Mouse (Mus musculus): ENCODE data around the gene Ak2. TPM values are rescaled to one million over a fixed set of nuclear protein-coding genes. Genes with fewer than 3 reads are reported as not detected.
A peak's percentile ranks its signal among the peaks of the same experiment; 100 is the strongest.

Gene Ak2
- 139 and 147 TPM in 2 replicates for polyA plus RNA-seq (2014; fragmentation: Nextera tagmentation; extraction: Ambion mirVana)

DNA sequence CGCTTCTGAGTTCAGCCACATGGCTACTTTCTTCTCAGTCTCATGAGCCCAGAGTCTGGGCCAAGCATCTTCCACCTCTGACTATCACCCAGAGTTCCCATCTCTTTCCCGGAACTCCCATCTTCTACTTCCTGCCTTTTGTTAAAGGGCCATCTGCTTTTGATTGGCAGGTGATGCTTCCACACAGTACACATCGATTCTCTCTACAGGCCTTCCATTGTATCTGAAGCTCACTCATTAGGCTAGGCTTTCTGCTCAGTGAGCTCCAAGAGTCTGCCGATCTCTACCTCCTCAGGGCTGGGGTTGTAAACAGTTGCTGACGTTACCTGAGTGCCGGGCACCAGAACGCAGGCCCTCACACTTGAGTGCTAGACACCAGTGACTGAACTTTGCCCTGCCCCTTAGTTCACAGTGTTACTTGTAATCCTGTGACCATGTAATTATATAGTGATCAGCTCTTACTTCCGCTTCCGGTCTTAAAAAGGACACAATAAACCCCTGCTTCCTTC lies at the start of gene Ak2:
Ak2 (plus strand) TSS at position 459 of the 509 bp plus-strand sequence.
- H3K9me3 ChIP-seq (replicated peaks; ENCODE audit: control insufficient read depth, low read length) = no peaks in the 10 kb centered on the region
- peaks cover 20% of the 10 kb centered on the region for H3K4me1 ChIP-seq (ENCODE audit: control insufficient read depth, insufficient read depth, low read length)
- peak within 1 kb of the TSS; percentile 17; the same call in 1 of the 2 replicates for H3K9ac ChIP-seq (ENCODE audit: low read depth, low read length)
- ATAC-seq (replicated peaks; ENCODE audit: insufficient number of reproducible peaks, low FRiP score, low TSS enrichment) = no peak
- WGBS (ENCODE audit: insufficient replicate concordance) = 91% methylated on average over 9 of the region's 9 CpGs
- no peak within 1 kb of the TSS for H3K27ac ChIP-seq (ENCODE audit: low read depth, low read length)
- H3K4me3 ChIP-seq (ENCODE audit: low read depth, low read length) = no peak within 1 kb of the TSS
- no peaks in the 10 kb centered on the region for H3K36me3 ChIP-seq (ENCODE audit: control insufficient read depth, insufficient read depth, low read length)
- H3K27me3 ChIP-seq (ENCODE audit: control insufficient read depth, insufficient read depth, low read length) = no peaks in the 10 kb centered on the region
- H3K4me2 ChIP-seq = peak within 1 kb of the TSS; percentile 11; the same call in 1 of the 2 replicates

DNA sequence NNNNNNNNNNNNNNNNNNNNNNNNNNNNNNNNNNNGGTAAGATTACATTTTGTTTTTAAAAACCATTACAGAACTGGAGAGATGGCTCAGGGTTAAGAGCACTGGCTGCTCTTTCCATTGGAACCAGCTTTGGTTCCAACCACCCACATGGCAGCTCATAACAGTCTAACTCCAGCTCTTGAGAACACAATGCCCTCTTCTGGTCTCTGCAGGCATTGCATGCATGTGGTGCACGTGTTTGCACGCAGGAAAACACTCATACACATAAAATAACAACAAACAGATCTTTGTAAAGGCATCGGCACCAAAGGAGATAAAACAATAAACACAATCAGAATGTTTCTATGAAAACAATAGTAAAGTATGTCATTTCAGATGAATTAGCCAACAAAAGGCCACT lies 49.4 kb upstream of the Ak2 start:
- Histone ChIP-seq H3K4me3 (ENCODE audit: low read depth, low read length) (no peak overlapping the region), H3K36me3 (ENCODE audit: control insufficient read depth, insufficient read depth, low read length) (no peaks in the 10 kb centered on the region), H3K9ac (ENCODE audit: low read depth, low read length) (no peak overlapping the region), H3K27me3 (ENCODE audit: control insufficient read depth, insufficient read depth, low read length) (no peaks in the 10 kb centered on the region), H3K4me1 (ENCODE audit: control insufficient read depth, insufficient read depth, low read length) (no peaks in the 10 kb centered on the region), H3K9me3 (replicated peaks; ENCODE audit: control insufficient read depth, low read length) (no peaks in the 10 kb centered on the region), H3K27ac (ENCODE audit: low read depth, low read length) (no peak overlapping the region), H3K4me2 (no peak overlapping the region)
- ATAC-seq (replicated peaks; ENCODE audit: insufficient number of reproducible peaks, low FRiP score, low TSS enrichment) = no peak
- WGBS (ENCODE audit: insufficient replicate concordance) = 61% methylated on average over 3 of the region's 3 CpGs

GRCm38 (mm10) chr4:128946736-128947135 lies 45.0 kb upstream of the Ak2 start:
- Histone ChIP-seq H3K27ac (ENCODE audit: low read depth, low read length) (no peak overlapping the region), H3K4me1 (ENCODE audit: control insufficient read depth, insufficient read depth, low read length) (no peaks in the 10 kb centered on the region), H3K9ac (ENCODE audit: low read depth, low read length) (no peak overlapping the region), H3K9me3 (replicated peaks; ENCODE audit: control insufficient read depth, low read length) (no peaks in the 10 kb centered on the region), H3K27me3 (ENCODE audit: control insufficient read depth, insufficient read depth, low read length) (no peaks in the 10 kb centered on the region), H3K36me3 (ENCODE audit: control insufficient read depth, insufficient read depth, low read length) (no peaks in the 10 kb centered on the region), H3K4me3 (ENCODE audit: low read depth, low read length) (no peak overlapping the region), H3K4me2 (no peak overlapping the region)
- ATAC-seq (replicated peaks; ENCODE audit: insufficient number of reproducible peaks, low FRiP score, low TSS enrichment) = no peak
- WGBS (ENCODE audit: insufficient replicate concordance) = 74% methylated on average over 9 of the region's 9 CpGs

DNA sequence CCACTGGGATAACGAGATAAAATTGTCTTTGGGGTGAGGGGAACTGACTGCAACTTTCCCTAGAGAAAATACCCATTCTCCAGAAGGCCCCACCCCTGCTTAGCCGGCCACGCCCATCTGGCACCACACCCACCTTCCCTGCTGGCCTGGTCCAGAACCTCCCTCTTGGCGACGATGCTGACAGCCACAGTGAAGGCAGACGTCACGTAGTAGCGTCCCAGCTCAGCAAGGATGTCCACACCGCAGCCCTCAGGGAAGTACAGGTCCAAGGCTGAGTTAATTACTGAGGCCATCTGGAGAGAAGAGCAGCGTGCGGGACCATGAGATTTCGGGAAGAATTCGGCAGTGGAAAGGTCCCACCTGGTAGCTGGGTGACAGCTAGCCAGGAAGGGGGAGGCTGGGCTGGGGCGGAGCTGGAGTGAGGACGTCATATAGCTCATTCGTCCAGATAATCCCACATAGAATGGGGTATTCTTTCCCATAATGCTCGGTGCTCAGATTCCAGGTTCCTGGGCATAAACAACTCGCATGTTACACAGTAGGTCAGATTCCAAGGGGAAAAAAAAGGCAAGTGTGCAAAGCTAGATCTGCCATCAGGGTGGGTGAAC lies 44.3 kb upstream of the Ak2 start:
- Histone ChIP-seq H3K27ac (ENCODE audit: low read depth, low read length) (no peak overlapping the region), H3K9me3 (replicated peaks; ENCODE audit: control insufficient read depth, low read length) (no peaks in the 10 kb centered on the region), H3K36me3 (ENCODE audit: control insufficient read depth, insufficient read depth, low read length) (no peaks in the 10 kb centered on the region), H3K4me2 (peak overlapping the region; percentile 21; the same call in 1 of the 2 replicates), H3K9ac (ENCODE audit: low read depth, low read length) (no peak overlapping the region), H3K4me3 (ENCODE audit: low read depth, low read length) (no peak overlapping the region), H3K27me3 (ENCODE audit: control insufficient read depth, insufficient read depth, low read length) (no peaks in the 10 kb centered on the region), H3K4me1 (ENCODE audit: control insufficient read depth, insufficient read depth, low read length) (no peaks in the 10 kb centered on the region)
- 15% methylated on average over 18 of the region's 18 CpGs for WGBS (ENCODE audit: insufficient replicate concordance)
- ATAC-seq (replicated peaks; ENCODE audit: insufficient number of reproducible peaks, low FRiP score, low TSS enrichment) = no peak

DNA sequence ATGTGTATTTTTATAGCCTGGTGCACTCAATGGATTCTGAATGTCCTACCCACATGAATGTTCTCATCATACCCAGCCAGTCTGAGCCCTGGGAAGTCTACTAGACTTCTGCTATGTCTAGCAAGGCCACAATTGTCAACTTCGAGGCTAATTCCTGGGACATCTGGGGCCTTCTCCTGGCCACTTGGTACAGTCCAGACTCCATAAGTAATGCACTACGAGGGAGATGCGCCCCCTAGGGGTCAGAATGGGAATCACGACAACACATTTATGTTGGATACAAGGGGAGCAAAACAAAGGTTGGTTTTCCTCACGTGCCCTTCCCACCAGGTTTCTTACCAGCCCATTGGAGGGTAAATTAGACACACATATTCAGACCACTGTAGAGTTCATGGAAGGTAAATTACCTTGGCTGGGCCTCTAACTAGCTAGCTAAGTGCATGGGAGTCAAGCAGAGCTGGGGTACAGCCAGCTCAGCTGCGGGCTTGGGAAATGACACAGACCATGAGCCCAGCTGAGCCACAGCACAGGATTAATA lies 43.6 kb upstream of the Ak2 start:
- H3K27ac ChIP-seq (ENCODE audit: low read depth, low read length) = no peak overlapping the region
- H3K36me3 ChIP-seq (ENCODE audit: control insufficient read depth, insufficient read depth, low read length) = no peaks in the 10 kb centered on the region
- no peak overlapping the region for H3K4me2 ChIP-seq
- 31% methylated on average over 6 of the region's 6 CpGs for WGBS (ENCODE audit: insufficient replicate concordance)
- H3K9me3 ChIP-seq (replicated peaks; ENCODE audit: control insufficient read depth, low read length) = no peaks in the 10 kb centered on the region
- ATAC-seq (replicated peaks; ENCODE audit: insufficient number of reproducible peaks, low FRiP score, low TSS enrichment) = no peak
- H3K27me3 ChIP-seq (ENCODE audit: control insufficient read depth, insufficient read depth, low read length) = no peaks in the 10 kb centered on the region
- H3K9ac ChIP-seq (ENCODE audit: low read depth, low read length) = no peak overlapping the region
- H3K4me3 ChIP-seq (ENCODE audit: low read depth, low read length) = no peak overlapping the region
- H3K4me1 ChIP-seq (ENCODE audit: control insufficient read depth, insufficient read depth, low read length) = no peaks in the 10 kb centered on the region

- H3K4me1 ChIP-seq (ENCODE audit: control insufficient read depth, insufficient read depth, low read length) = no peaks in the 10 kb centered on the region
- 28% methylated on average over 15 of the region's 15 CpGs for WGBS (ENCODE audit: insufficient replicate concordance)
- H3K27ac ChIP-seq (ENCODE audit: low read depth, low read length) = no peak overlapping the region
- no peak overlapping the region for H3K4me2 ChIP-seq
- ATAC-seq (replicated peaks; ENCODE audit: insufficient number of reproducible peaks, low FRiP score, low TSS enrichment) = no peak; the same call in 1 of the 2 replicates
- no peaks in the 10 kb centered on the region for H3K9me3 ChIP-seq (replicated peaks; ENCODE audit: control insufficient read depth, low read length)
- H3K27me3 ChIP-seq (ENCODE audit: control insufficient read depth, insufficient read depth, low read length) = no peaks in the 10 kb centered on the region
- H3K9ac ChIP-seq (ENCODE audit: low read depth, low read length) = no peak overlapping the region
- no peak overlapping the region for H3K4me3 ChIP-seq (ENCODE audit: low read depth, low read length)
- H3K36me3 ChIP-seq (ENCODE audit: control insufficient read depth, insufficient read depth, low read length) = no peaks in the 10 kb centered on the region
These were observed 42.2 kb upstream of the Ak2 start for GRCm38 (mm10) chr4:128949470-128950005.

GRCm38 (mm10) chr4:128950461-128950860 lies 41.3 kb upstream of the Ak2 start:
- H3K9ac ChIP-seq (ENCODE audit: low read depth, low read length) = no peak overlapping the region
- no peaks in the 10 kb centered on the region for H3K4me1 ChIP-seq (ENCODE audit: control insufficient read depth, insufficient read depth, low read length)
- no peak for ATAC-seq (replicated peaks; ENCODE audit: insufficient number of reproducible peaks, low FRiP score, low TSS enrichment)
- no peak overlapping the region for H3K27ac ChIP-seq (ENCODE audit: low read depth, low read length)
- 83% methylated on average over 5 of the region's 5 CpGs for WGBS (ENCODE audit: insufficient replicate concordance)
- H3K9me3 ChIP-seq (replicated peaks; ENCODE audit: control insufficient read depth, low read length) = no peaks in the 10 kb centered on the region
- H3K4me3 ChIP-seq (ENCODE audit: low read depth, low read length) = no peak overlapping the region
- no peaks in the 10 kb centered on the region for H3K27me3 ChIP-seq (ENCODE audit: control insufficient read depth, insufficient read depth, low read length)
- H3K36me3 ChIP-seq (ENCODE audit: control insufficient read depth, insufficient read depth, low read length) = no peaks in the 10 kb centered on the region
- H3K4me2 ChIP-seq = no peak overlapping the region

GRCm38 (mm10) chr4:128953851-128954250 lies 37.9 kb upstream of the Ak2 start:
- Histone ChIP-seq H3K4me2 (no peak overlapping the region), H3K36me3 (ENCODE audit: control insufficient read depth, insufficient read depth, low read length) (no peaks in the 10 kb centered on the region), H3K4me3 (ENCODE audit: low read depth, low read length) (no peak overlapping the region), H3K27ac (ENCODE audit: low read depth, low read length) (no peak overlapping the region), H3K9me3 (replicated peaks; ENCODE audit: control insufficient read depth, low read length) (no peaks in the 10 kb centered on the region), H3K9ac (ENCODE audit: low read depth, low read length) (no peak overlapping the region), H3K4me1 (ENCODE audit: control insufficient read depth, insufficient read depth, low read length) (no peaks in the 10 kb centered on the region; the same call in 1 of the 2 replicates), H3K27me3 (ENCODE audit: control insufficient read depth, insufficient read depth, low read length) (no peaks in the 10 kb centered on the region)
- ATAC-seq (replicated peaks; ENCODE audit: insufficient number of reproducible peaks, low FRiP score, low TSS enrichment) = no peak
- 84% methylated on average over 5 of the region's 5 CpGs for WGBS (ENCODE audit: insufficient replicate concordance)

All from heart, embryonic 11.5 days (tissue).